Mouse (Mus musculus): ENCODE measurements around the gene Fgfr2. TPM values are rescaled to one million over a fixed set of nuclear protein-coding genes. Genes with fewer than 3 reads are reported as not detected.

Gene Fgfr2
- polyA plus RNA-seq (2012; rRNA removed) = 48.4 and 52.3 TPM in 2 replicates

DNA sequence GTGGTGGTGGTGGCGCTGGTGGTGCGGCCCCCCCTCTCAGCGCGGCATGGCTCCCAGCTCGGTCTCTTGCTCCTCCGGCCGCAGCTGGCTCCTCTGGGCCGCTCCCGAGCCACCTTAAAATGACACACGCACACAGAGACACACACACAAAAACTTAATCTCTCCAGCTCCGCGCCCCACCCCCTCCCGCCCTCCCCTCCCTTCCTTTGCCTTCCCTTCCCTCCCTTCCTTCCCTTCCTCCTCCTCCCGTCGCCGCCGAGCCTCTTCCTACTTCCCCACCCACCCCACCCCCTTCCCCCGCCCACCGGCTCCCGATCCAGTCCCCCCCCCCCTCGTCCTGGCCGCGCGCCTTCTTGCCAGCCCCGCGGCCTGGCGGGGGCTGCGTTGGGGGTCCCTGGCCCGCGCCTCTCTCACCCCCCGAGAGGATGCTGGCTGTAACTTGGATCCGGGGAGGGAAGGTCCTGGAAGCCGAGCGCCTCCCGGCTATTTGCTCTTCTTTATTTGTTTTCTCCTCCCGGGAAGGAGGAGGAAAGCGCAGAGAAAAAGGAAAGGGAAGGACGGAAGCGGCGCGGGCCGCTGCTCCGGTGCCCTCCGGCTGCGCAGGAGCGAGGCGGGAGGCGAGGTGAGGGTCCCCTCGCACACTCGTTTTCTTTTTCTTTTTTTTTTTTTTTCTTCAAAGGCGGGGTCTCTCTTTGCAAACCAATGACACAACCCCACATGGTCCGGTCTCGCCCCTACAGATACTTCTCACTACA, at the start of gene Fgfr2:
TSS of gene Fgfr2 (minus strand) at position 107 of the 755 bp plus-strand sequence.
- TF ChIP-seq CTCF (IDR thresholded peaks at IDR 0.05; ENCODE audit: borderline replicate concordance, extremely low read depth, insufficient read depth, insufficient read length) = no peak
- no peak; the same call in 1 of the 2 replicates for TF ChIP-seq POLR2A (IDR thresholded peaks at IDR 0.05; ENCODE audit: borderline replicate concordance, extremely low read depth, insufficient read depth, insufficient read length, poor library complexity, severe bottlenecking)
- DNase-seq (ENCODE audit: low read depth) = peak; percentile 91

DNA sequence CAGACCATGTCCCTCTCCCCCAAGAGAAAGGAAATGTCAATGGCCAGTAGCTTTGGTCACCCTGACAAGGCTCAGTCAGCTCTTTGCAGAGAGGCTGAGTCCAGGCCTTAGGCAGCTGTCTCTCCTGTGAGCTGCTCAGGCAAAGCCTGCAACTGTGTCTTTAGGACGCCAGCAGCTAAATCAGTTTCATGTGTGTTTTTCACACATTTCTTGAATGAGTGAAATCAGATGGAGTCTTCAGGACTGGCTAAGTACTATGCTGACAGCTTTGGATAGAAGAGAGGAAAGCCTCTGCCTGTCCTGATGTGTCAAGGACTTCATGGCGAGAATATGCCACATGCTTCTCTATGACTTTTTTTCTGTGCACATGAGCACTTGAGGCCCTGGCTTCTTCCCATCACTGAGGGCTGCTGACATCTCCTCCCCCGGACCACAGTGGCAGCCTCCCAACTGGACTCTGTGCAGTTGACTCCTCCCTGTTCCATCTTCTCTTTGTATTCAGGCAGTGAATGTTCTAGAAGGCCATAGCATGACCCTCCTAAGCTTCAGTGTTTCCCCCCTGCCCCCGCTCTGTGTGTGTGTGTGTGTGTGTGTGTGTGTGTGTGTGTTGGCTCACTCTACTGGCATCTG, 48.4 kb upstream of the Fgfr2 start:
- DNase-seq (ENCODE audit: low read depth) = no peak
- TF ChIP-seq CTCF (IDR thresholded peaks at IDR 0.05; ENCODE audit: borderline replicate concordance, extremely low read depth, insufficient read depth, insufficient read length) (no peak), POLR2A (IDR thresholded peaks at IDR 0.05; ENCODE audit: borderline replicate concordance, extremely low read depth, insufficient read depth, insufficient read length, poor library complexity, severe bottlenecking) (no peak)

DNA sequence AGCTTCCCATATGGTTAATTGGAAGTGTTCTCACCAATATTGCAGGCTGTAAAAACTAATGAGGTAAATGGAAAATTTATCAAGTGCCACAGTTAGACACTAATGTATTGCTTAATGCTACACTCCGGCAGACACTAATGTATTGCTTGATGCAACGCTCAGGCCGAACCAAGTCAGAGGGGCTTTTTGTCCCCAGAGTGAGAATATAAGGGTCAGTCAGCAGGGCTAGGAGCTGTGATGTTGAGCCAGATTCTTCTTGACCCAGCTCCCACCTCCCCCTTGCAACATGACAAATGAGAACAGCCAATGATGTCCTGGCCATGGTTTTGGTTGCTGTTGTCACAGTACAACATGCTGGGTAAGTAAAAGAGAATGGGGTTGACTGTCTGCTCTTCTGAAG, 45.8 kb upstream of the Fgfr2 start:
- TF ChIP-seq POLR2A (IDR thresholded peaks at IDR 0.05; ENCODE audit: borderline replicate concordance, extremely low read depth, insufficient read depth, insufficient read length, poor library complexity, severe bottlenecking) = no peak
- TF ChIP-seq CTCF (IDR thresholded peaks at IDR 0.05; ENCODE audit: borderline replicate concordance, extremely low read depth, insufficient read depth, insufficient read length) = no peak
- DNase-seq (ENCODE audit: low read depth) = no peak

DNA sequence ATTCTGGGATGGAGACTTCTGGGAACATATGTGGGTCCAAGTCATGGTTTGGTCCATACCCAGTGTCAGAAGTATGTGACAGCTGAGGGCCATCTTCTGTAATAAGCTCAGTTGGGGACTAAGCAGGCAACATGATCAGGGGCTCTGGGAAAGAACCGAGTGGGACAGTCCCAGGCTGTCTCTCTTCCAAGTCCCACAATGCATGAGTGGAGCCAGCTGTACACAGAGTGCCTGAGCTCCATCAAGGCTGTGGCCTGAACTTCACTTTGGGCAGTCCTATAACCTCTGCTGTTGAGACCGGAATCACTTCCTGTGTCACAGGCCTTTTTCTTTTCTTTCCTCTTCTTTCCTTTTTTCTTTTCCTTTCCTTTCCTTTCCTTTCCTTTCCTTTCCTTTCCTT, 44.8 kb upstream of the Fgfr2 start:
- TF ChIP-seq CTCF (IDR thresholded peaks at IDR 0.05; ENCODE audit: borderline replicate concordance, extremely low read depth, insufficient read depth, insufficient read length) = no peak
- no peak for TF ChIP-seq POLR2A (IDR thresholded peaks at IDR 0.05; ENCODE audit: borderline replicate concordance, extremely low read depth, insufficient read depth, insufficient read length, poor library complexity, severe bottlenecking)
- no peak for DNase-seq (ENCODE audit: low read depth)

DNA sequence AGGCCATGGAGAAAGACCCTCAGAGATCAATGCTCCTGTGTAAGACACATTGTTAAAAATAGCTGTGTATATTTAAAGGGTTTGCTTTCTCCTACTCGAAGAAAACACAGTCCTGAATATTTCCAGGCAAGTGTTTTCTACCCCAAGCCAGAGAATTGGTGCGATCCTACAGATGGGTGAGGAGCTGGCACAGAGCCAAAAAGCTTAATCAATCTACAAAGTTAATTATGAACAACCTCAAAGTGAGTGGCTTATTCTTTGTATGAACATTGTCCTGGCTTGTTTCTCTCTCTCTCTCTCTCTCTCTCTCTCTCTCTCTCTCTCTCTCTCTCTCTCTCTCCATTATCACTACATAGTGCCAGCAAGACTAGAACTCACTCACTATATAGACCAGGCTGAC, 41.6 kb upstream of the Fgfr2 start:
- TF ChIP-seq POLR2A (IDR thresholded peaks at IDR 0.05; ENCODE audit: borderline replicate concordance, extremely low read depth, insufficient read depth, insufficient read length, poor library complexity, severe bottlenecking) (no peak), CTCF (IDR thresholded peaks at IDR 0.05; ENCODE audit: borderline replicate concordance, extremely low read depth, insufficient read depth, insufficient read length) (no peak)
- peak; percentile 61 for DNase-seq (ENCODE audit: low read depth)

DNA sequence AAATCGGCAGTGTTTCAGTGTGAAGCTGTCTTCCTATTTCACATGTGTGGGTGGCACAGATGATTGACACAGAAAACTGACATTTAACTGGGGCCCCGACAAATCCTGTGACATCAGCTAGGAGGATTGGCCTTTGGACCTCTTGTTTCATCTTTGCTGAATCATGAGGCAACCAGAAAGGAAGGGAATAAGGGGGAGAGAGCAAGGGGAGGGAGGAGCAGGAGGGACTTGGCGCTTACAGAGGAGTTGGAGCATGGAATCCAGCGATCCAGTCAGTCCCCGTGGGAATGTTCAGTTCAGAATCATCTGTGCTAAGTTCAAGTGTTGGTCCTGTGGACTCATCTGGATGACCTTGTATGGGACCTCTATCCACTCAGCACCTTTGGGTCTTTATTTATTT, 39.9 kb upstream of the Fgfr2 start:
- TF ChIP-seq POLR2A (IDR thresholded peaks at IDR 0.05; ENCODE audit: borderline replicate concordance, extremely low read depth, insufficient read depth, insufficient read length, poor library complexity, severe bottlenecking) = no peak
- TF ChIP-seq CTCF (IDR thresholded peaks at IDR 0.05; ENCODE audit: borderline replicate concordance, extremely low read depth, insufficient read depth, insufficient read length) = no peak
- DNase-seq (ENCODE audit: low read depth) = no peak

DNA sequence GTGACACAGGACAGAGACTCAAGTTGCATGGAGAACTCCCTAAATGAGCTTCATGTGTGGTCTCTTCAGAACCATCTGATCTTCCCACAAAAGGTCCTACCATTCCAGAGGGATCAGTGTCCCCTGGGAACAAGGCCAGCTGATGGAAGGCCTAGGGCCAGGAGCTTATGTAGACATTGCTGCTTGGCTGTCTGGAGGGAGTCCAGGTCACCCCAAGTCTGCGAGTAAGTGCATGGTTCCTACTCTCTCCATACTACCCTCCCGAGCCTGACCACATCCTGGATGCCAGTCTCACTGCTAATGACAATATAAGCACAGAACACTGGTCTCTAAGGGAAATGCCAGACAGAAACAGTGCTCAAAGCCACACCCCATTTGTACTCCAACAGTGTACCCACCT, 39.0 kb upstream of the Fgfr2 start:
- no peak for DNase-seq (ENCODE audit: low read depth)
- TF ChIP-seq CTCF (IDR thresholded peaks at IDR 0.05; ENCODE audit: borderline replicate concordance, extremely low read depth, insufficient read depth, insufficient read length) (no peak), POLR2A (IDR thresholded peaks at IDR 0.05; ENCODE audit: borderline replicate concordance, extremely low read depth, insufficient read depth, insufficient read length, poor library complexity, severe bottlenecking) (no peak)

DNA sequence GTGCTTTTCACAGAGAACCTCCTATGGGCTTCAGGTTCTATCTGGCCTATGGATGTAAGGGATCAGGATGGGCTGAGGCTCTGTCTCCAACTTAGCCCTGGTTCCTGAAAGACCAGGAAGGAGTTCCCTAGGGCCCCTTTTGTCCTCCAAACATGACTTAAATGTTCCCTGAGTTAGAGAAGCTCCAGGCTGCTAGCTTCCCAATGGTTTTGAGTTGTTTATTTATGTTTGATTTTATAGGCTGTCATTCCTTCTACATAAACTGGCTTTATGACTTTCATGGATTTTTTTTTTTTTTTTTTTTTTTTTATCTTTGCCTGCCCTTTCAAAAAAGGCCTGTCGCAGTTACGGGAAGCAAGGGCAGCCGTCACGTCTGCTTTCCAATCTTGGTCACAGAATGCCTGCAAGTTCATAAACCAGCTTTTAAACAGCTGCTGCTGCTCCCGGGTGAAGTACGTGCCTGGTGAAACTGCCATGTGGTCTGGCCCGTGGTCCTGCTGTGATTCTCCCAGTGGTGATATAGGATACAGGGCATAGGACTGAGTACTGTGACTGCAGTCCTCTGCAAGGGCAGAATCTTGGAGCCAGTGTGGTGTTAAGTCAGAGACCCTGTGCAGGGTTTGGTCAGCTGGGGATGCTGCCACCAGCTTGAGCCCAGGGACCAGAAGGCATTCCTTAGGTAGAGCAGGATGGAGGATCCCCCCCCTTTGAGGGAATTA, 38.4 kb upstream of the Fgfr2 start:
- TF ChIP-seq CTCF (IDR thresholded peaks at IDR 0.05; ENCODE audit: borderline replicate concordance, extremely low read depth, insufficient read depth, insufficient read length) (no peak), POLR2A (IDR thresholded peaks at IDR 0.05; ENCODE audit: borderline replicate concordance, extremely low read depth, insufficient read depth, insufficient read length, poor library complexity, severe bottlenecking) (no peak)
- no peak for DNase-seq (ENCODE audit: low read depth)

DNA sequence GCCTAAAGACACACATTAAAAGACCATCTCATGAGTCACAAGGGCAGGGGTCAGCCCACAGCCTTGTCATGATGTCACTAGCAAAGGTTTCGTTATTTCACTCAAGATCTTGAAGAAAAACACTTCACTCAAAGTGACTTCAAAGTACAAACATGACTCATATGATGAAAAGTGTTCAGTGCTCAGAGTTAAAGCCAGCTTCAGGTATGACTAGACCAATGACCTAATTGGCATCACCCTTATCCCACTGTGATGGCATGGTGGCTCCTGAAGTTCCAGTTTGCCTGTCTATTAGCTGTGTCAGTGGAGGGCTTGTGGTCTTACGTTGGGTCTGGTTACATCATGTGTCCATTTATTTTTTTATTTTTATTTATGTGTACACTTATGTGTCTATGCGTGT, 36.4 kb upstream of the Fgfr2 start:
- TF ChIP-seq POLR2A (IDR thresholded peaks at IDR 0.05; ENCODE audit: borderline replicate concordance, extremely low read depth, insufficient read depth, insufficient read length, poor library complexity, severe bottlenecking) (no peak), CTCF (IDR thresholded peaks at IDR 0.05; ENCODE audit: borderline replicate concordance, extremely low read depth, insufficient read depth, insufficient read length) (no peak)
- DNase-seq (ENCODE audit: low read depth) = no peak

DNA sequence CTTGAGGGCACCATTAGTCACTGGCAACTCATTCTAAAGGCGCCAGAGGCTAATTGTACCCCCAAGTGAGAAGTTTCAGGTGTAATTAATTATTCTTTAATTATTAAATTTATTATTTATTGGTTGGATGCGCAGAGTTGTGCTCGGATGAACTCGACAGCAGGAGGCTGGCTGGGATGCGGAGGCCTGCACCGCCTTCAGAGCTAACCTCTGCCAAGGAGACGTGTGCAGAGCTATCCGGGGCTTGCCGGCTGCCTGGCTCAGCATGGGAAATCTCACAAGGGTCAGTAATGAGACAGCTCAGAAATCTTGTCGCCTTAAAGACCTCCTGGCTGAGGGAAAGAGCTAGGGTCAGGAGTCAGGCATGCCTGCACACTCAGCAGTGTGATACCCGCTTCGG, 32.5 kb upstream of the Fgfr2 start:
- TF ChIP-seq CTCF (IDR thresholded peaks at IDR 0.05; ENCODE audit: borderline replicate concordance, extremely low read depth, insufficient read depth, insufficient read length) (no peak), POLR2A (IDR thresholded peaks at IDR 0.05; ENCODE audit: borderline replicate concordance, extremely low read depth, insufficient read depth, insufficient read length, poor library complexity, severe bottlenecking) (no peak)
- DNase-seq (ENCODE audit: low read depth) = no peak

DNA sequence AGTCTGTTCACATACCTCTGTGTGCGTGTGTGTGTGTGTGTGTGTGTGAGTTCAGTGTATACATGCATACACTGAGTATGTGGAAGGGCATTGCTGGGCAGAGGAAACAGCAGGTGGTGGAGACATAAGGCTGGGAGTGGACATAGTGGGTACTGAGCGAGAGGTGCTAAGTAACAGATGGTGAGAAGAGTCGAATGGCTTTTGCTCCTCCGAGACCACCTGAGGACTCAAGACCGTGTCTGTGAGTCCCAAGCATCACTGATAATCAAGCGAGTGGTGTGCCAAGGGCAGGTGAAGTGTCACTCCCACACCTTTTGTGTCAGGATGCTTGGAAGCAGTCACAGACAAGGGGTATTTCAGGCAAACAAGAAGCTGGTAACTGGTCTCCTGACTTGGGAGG, 31.7 kb upstream of the Fgfr2 start:
- no peak for DNase-seq (ENCODE audit: low read depth)
- TF ChIP-seq CTCF (IDR thresholded peaks at IDR 0.05; ENCODE audit: borderline replicate concordance, extremely low read depth, insufficient read depth, insufficient read length) (no peak), POLR2A (IDR thresholded peaks at IDR 0.05; ENCODE audit: borderline replicate concordance, extremely low read depth, insufficient read depth, insufficient read length, poor library complexity, severe bottlenecking) (no peak)

All from brain, embryonic 14.5 days (tissue).